Mouse (Mus musculus) liver, embryonic 12.5 days (tissue): ENCODE measurements around the gene Csk. TPM values are rescaled to one million over a fixed set of nuclear protein-coding genes. Genes with fewer than 3 reads are reported as not detected.

Experiments used
- ATAC-seq: fragments of 200-750 bp; cut with Nextera tagmentation; 2 replicates; pipeline ENCODE4 v1.8.0; 2017; ENCODE audit warnings: moderate number of reproducible peaks, mild to moderate bottlenecking, moderate library complexity
- H3K27ac ChIP-seq: fragments of 300-500 bp; sonication (generic); 2 replicates; pipeline ENCODE4 v1.5.1; 2016; ENCODE audit warnings: mild to moderate bottlenecking
- H3K27me3 ChIP-seq: fragments of 300-500 bp; sonication (generic); replicated peaks from 2 replicates; pipeline ENCODE4 v1.6.1; 2016; ENCODE audit warnings: mild to moderate bottlenecking, moderate library complexity
- H3K36me3 ChIP-seq: fragments of 300-500 bp; sonication (generic); 2 replicates; pipeline ENCODE4 v1.6.1; 2016; ENCODE audit warnings: mild to moderate bottlenecking, moderate library complexity
- H3K4me1 ChIP-seq: fragments of 300-500 bp; sonication (generic); 2 replicates; pipeline ENCODE4 v1.6.1; 2016
- H3K4me2 ChIP-seq: fragments of 300-500 bp; sonication (generic); 2 replicates; pipeline ENCODE4 v1.6.1; 2016; ENCODE audit warnings: mild to moderate bottlenecking, moderate library complexity
- H3K4me3 ChIP-seq: fragments of 300-500 bp; sonication (generic); 2 replicates; pipeline ENCODE4 v1.5.1; 2016; ENCODE audit warnings: mild to moderate bottlenecking, moderate library complexity
- H3K9ac ChIP-seq: fragments of 300-500 bp; sonication (generic); 2 replicates; pipeline ENCODE4 v1.6.1; 2016; ENCODE audit warnings: mild to moderate bottlenecking, moderate library complexity
- H3K9me3 ChIP-seq: fragments of 300-500 bp; sonication (generic); replicated peaks from 2 replicates; pipeline ENCODE4 v1.6.1; 2016; ENCODE audit warnings: mild to moderate bottlenecking, moderate library complexity
- WGBS: fragments of 180-500 bp; shearing (Covaris S2); methylation state at CpG from one replicate; pipeline ENCODE4 v1.1.7; 2016; ENCODE audit not compliant: insufficient replicate concordance; 5-methylcytosine and 5-hydroxymethylcytosine counted together
- polyA plus RNA-seq: library from polyadenylated mRNA; unstranded; fragments of >200 nt; fragmentation: Nextera tagmentation; extraction: Ambion mirVana; gene quantifications from 2 replicates; pipeline ENCODE4 v1.2.1, GENCODE M21; 2016

The Csk gene
- polyA plus RNA-seq, 1 experiment from 2014 or later: 27.8 TPM

DNA sequence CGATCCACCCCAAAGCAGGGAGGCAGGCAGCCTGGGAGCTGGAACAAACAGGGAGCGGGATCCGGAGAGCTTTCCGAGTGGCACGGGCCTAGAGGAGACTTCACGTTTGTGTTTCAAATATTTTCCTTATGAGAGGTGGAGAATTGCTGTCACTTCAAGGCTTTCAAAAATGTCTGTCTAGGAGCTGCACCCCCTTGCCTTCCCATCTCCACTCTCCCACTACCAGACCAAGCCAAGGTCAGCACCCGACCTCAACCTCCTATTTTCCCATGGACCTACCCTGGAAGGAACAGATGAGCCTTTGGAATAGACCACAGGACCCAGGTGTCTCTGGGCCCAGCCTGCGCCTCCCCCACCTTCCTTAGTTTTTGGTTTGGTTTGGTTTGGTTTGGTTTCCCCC, 56.2 kb downstream of the Csk start:
- ATAC-seq: no peak
- Histone ChIP-seq H3K9me3 (no peaks in the 10 kb centered on the region), H3K4me3 (no peak overlapping the region), H3K9ac (no peak overlapping the region), H3K27ac (no peak overlapping the region), H3K4me2 (no peak overlapping the region), H3K36me3 (peaks cover 32% of the 10 kb centered on the region), H3K27me3 (peaks cover 19% of the 10 kb centered on the region; the same call in 1 of the 2 replicates), H3K4me1 (peaks cover 37% of the 10 kb centered on the region)
- 78% methylated on average over 8 of the region's 8 CpGs for WGBS

- H3K4me2 ChIP-seq: no peak overlapping the region
- peaks cover 5% of the 10 kb centered on the region; the same call in 1 of the 2 replicates for H3K27me3 ChIP-seq
- no peak for ATAC-seq
- H3K27ac ChIP-seq: no peak overlapping the region
- 66% methylated on average over 9 of the region's 9 CpGs for WGBS
- no peaks in the 10 kb centered on the region for H3K9me3 ChIP-seq
- no peak overlapping the region for H3K4me3 ChIP-seq
- H3K36me3 ChIP-seq: peaks cover 34% of the 10 kb centered on the region
- H3K9ac ChIP-seq: no peak overlapping the region
- H3K4me1 ChIP-seq: peaks cover 26% of the 10 kb centered on the region
Measured at GRCm38 (mm10) chr9:57594174-57594509, 59.3 kb downstream of the Csk start.

- no peak overlapping the region for H3K27ac ChIP-seq
- no peak overlapping the region for H3K9ac ChIP-seq
- peaks cover 31% of the 10 kb centered on the region for H3K4me1 ChIP-seq
- ATAC-seq: no peak
- WGBS: 70% methylated on average over 12 of the region's 12 CpGs
- no peaks in the 10 kb centered on the region for H3K27me3 ChIP-seq
- no peak overlapping the region for H3K4me3 ChIP-seq
- no peaks in the 10 kb centered on the region for H3K9me3 ChIP-seq
- no peak overlapping the region for H3K4me2 ChIP-seq
- H3K36me3 ChIP-seq: peaks cover 34% of the 10 kb centered on the region
Measured at GRCm38 (mm10) chr9:57593454-57594173, 59.8 kb downstream of the Csk start.

- peaks cover 36% of the 10 kb centered on the region for H3K4me1 ChIP-seq
- WGBS: 40% methylated on average over 5 of the region's 5 CpGs
- peaks cover 57% of the 10 kb centered on the region for H3K36me3 ChIP-seq
Measured at GRCm38 (mm10) chr9:57590726-57591125, 62.7 kb downstream of the Csk start.

DNA sequence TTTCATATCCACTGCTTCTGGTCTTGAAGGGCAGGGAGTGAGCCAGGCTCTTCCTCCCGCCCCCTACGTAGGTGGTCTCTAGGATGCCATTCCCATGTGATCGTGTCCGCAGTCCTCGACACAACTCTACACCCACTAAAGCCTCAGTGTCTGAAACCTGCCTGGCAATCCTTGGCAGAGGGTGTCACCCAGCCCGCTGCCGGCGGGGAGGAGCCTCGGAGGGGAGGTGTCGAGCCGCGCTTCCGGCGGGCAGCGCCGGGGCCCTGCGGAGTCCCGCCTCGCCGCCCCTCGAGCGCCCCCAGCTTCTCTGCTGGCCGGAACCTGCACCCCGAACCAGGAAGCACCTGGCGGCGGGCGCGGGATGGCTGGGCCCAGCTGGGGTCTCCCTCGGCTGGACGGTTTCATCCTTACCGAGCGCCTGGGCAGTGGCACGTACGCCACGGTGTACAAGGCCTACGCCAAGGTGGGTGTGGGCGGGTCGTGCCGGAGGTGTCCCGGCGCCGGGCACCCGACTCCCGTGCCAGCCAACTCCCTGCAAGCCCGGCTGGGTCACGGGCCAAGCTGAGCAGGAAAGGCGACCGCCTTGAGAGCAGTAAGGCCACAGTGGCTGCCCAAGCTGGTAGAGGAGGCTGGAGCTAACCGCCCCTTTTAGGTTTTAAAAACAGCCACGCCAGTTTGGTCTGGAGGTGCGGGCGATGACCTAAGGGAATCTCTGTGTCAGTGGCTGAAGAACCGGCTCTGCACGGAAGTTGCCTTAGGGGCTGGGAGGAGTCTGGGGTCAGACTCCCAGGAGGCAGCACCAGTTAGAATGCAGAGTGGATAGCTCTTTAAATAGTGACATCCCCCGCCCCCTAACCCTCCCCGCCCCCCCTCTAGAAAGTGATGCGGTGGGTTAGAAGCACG, 64.0 kb downstream of the Csk start, which contains the start of gene Ulk3:
TSS of gene Ulk3 (plus strand) at position 229 of the 903 bp plus-strand sequence.
- WGBS: 1% methylated on average over 58 of the region's 58 CpGs
- Histone ChIP-seq H3K9me3 (no peaks in the 10 kb centered on the region), H3K27ac (peak within 1 kb of the TSS; percentile 71), H3K36me3 (peaks cover 56% of the 10 kb centered on the region), H3K27me3 (no peaks in the 10 kb centered on the region), H3K4me3 (peak within 1 kb of the TSS; percentile 70), H3K4me1 (peaks cover 36% of the 10 kb centered on the region), H3K4me2 (peak within 1 kb of the TSS; percentile 94), H3K9ac (peak within 1 kb of the TSS; percentile 76)
- peak; percentile 80 for ATAC-seq

More at GRCm38 (mm10) chr9:57590726-57591125, 62.7 kb downstream of the Csk start:
- Histone ChIP-seq H3K4me2 (peak overlapping the region; percentile 94; the same call in 1 of the 2 replicates), H3K9me3 (no peaks in the 10 kb centered on the region), H3K27ac (no peak overlapping the region), H3K4me3 (no peak overlapping the region), H3K27me3 (no peaks in the 10 kb centered on the region), H3K9ac (no peak overlapping the region)
- ATAC-seq: no peak

- no peak overlapping the region for H3K4me2 ChIP-seq
- 67% methylated on average over 3 of the region's 3 CpGs for WGBS
- peaks cover 76% of the 10 kb centered on the region for H3K36me3 ChIP-seq
- no peak overlapping the region for H3K4me3 ChIP-seq
- H3K4me1 ChIP-seq: peaks cover 19% of the 10 kb centered on the region
- H3K9ac ChIP-seq: no peak overlapping the region
- H3K9me3 ChIP-seq: no peaks in the 10 kb centered on the region
- no peak for ATAC-seq
- no peaks in the 10 kb centered on the region for H3K27me3 ChIP-seq
- no peak overlapping the region for H3K27ac ChIP-seq
Measured at GRCm38 (mm10) chr9:57584991-57585390, 68.4 kb downstream of the Csk start.

- H3K36me3 ChIP-seq: peaks cover 52% of the 10 kb centered on the region
- H3K9ac ChIP-seq: peak overlapping the region; percentile 37; the same call in 1 of the 2 replicates
- ATAC-seq: peak; percentile 91
- WGBS: 30% methylated on average over 6 of the region's 6 CpGs
- no peak overlapping the region for H3K4me3 ChIP-seq
- H3K4me1 ChIP-seq: peaks cover 32% of the 10 kb centered on the region
- H3K27me3 ChIP-seq: no peaks in the 10 kb centered on the region
- peak overlapping the region; percentile 75 for H3K27ac ChIP-seq
- H3K4me2 ChIP-seq: peak overlapping the region; percentile 44
- no peaks in the 10 kb centered on the region for H3K9me3 ChIP-seq
Measured at GRCm38 (mm10) chr9:57577144-57577849, 76.1 kb downstream of the Csk start.

Other genes starting within 250 kb of the Csk start
- gene Ppcdc, start 213.5 kb downstream of the Csk start, polyA plus RNA-seq: 13.8 and 15.6 TPM in 2 replicates
- 10.5 and 12.4 TPM in 2 replicates for gene Scamp5, start 185.6 kb downstream of the Csk start, polyA plus RNA-seq
- 1.0 and 1.5 TPM in 2 replicates for gene Rpp25, start 149.6 kb downstream of the Csk start, polyA plus RNA-seq
- gene Cox5a, start 132.4 kb downstream of the Csk start, polyA plus RNA-seq: 415 and 442 TPM in 2 replicates
- 10.5 and 12.0 TPM in 2 replicates for gene Fam219b, start 116.1 kb downstream of the Csk start, polyA plus RNA-seq
- gene Mpi, start 100.9 kb downstream of the Csk start, polyA plus RNA-seq: 17.4 and 17.7 TPM in 2 replicates
- gene Scamp2, start 92.7 kb downstream of the Csk start, polyA plus RNA-seq: 32.5 and 33.2 TPM in 2 replicates
- gene Ulk3, start 64.2 kb downstream of the Csk start, polyA plus RNA-seq: 6.4 and 9.0 TPM in 2 replicates
- not detected in 2 replicates for gene Cplx3, start 47.4 kb downstream of the Csk start, polyA plus RNA-seq
- gene Lman1l, start 32.9 kb downstream of the Csk start, polyA plus RNA-seq: not detected in 2 replicates
- not detected in 2 replicates for gene Cyp1a2, start 30.1 kb upstream of the Csk start, polyA plus RNA-seq
- 0.16 and 0.19 TPM in 2 replicates for gene Cyp1a1, start 34.3 kb upstream of the Csk start, polyA plus RNA-seq
- gene Edc3, start 54.9 kb upstream of the Csk start, polyA plus RNA-seq: 21.2 and 22.2 TPM in 2 replicates
- gene Clk3, start 112.2 kb upstream of the Csk start, polyA plus RNA-seq: 99.8 and 104 TPM in 2 replicates
- gene Arid3b, start 183.2 kb upstream of the Csk start, polyA plus RNA-seq: 15.6 and 16.0 TPM in 2 replicates